Mouse (Mus musculus) right cerebral cortex, postnatal 4 days (tissue): ENCODE data around the gene Cyp3a59.
"Not testable (repeated sequence)": the region's sequence is repeated elsewhere in the genome, so short reads cannot be mapped to it uniquely, and the experiment has no call there.

Source experiments
- DNase-seq: peaks from one replicate; pipeline ENCODE4 v3.0.0-alpha.2; 2022

Cyp3a59 gene

DNA sequence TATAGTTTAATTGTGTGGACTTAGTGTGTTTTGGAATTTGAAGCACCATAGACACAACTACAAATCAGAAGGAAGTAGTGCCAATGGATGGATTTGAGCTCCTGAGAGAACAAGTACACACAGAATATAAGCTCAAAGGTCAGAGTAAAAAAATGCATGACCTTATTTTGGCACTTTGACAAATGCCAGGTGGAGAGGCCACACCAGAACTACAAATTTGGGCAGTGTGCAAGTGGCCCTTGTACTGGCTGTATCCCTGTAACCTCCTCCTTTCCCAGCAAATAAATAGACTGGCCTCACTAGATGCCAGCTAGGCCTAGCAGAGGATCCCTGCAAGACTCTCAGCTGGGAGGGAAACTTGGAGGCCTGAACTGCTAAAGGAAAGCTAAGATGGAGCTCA lies at the start of gene Cyp3a59:
TSS of gene Cyp3a59 (plus strand) at position 313 of the 400 bp plus-strand sequence.
- not testable (repeated sequence) for DNase-seq

DNA sequence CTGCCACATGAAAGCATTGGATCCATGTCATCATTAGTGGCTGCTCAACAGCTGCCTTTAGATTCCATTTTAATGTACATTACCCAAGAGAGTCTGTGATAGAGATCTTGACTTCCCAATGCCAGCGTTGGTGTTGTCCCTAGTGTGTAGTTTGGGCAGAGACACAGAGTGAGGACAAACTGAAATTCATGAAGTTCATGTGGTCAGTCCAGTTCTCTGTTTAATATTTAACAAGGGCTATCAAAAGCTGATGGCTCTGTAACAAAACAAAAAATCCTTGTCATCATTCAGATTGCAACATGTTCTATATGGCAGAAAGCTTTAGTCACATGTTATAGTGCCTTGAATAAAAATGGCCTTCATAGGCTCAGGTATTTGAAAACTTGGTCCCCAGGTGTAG lies 9.0 kb upstream of the Cyp3a59 start:
- no peak for DNase-seq

DNA sequence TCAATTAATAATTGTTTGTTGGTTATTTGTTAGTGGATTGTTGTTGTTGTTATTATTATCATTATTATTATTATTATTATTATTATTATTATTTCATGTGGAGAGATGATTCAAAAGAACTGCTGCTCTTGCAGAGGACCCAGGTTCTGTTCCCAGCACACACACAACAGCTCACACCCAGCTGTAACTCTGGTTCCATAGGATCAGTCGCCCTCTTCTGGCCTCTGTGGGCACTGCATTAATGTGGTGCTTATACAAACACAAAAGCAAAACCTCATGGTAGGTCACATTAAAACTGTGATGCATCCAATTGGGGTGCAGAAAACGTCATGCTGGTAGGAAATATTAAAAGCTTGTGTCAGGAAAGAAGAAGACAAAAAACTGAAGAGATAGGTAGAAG lies 68.8 kb downstream of the Cyp3a59 start:
- DNase-seq = no peak

DNA sequence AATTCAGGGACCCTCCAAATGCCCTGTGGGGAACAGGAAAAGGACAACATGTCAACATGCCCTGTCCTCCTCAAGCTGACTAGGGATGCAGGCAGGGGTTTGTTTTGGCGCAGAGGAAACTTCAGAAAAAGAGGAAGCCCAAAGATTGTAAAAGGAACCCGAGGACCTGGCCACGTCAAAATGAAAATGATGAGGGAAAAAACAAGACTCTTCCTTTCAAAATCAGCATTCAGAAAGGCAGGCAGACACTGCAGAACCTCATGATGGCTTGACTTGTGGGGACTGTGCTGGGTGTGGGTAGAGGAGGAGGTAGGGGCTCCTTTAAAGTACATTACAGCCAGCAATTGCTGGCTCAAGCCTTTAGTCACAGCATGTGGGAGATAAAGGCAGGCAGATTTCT lies 71.4 kb downstream of the Cyp3a59 start:
- DNase-seq = no peak

DNA sequence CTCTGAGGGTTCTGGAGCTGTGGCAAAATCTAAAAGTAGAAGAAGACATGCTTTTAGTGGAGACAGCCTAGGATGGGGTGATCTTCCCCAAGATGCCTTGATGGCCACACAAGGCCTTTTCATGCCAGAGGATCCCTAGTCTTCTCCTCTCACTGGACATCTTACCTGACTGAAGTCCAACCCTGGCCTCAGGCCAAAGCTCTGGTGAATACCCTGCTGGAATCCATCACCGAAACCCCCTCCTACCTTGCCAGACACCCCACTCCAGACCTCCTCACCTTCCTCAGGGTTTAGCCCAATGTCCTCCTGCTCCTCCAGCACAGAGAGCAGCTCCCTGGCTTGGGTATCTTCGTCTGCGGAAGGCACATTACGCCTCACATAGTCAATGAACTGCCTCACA lies 79.3 kb downstream of the Cyp3a59 start:
- not testable (repeated sequence) for DNase-seq

DNA sequence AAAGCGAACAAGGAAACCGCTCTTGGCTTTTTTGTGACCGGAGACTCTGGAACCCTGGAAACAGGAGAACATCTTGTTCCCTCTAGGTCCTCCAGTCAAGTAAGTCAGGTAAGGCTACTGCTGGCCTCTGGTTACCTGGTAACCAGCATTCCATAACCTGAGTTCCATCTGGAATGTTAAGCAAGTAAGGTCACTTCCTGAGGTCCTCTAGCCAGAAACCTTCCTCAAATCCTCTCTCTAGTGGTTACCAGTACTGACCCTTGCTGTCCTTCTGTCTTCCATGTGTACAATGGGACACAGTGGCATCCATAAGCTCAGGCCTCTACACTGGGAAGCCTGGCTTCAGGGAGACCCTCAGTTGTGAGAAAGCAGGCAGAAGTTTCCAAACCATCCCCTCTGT lies 81.4 kb downstream of the Cyp3a59 start, which contains the start of gene Gm5565:
TSS of gene Gm5565 (minus strand) at position 101 of the 400 bp plus-strand sequence.
- not testable (repeated sequence) for DNase-seq
